Mouse (Mus musculus): ENCODE results near the gene Pkdrej.

- TF ChIP-seq CTCF (IDR thresholded peaks at IDR 0.05; ENCODE audit: borderline replicate concordance, insufficient read depth, low read depth, low read length) (no peak), POLR2A (IDR thresholded peaks at IDR 0.05; ENCODE audit: borderline replicate concordance, insufficient read depth, low read length) (no peak)
Observed at GRCm38 (mm10) chr15:85783146-85783545, 38.4 kb downstream of the Pkdrej start.
